Mouse (Mus musculus) hindbrain, embryonic 16.5 days (tissue): Measurements from ENCODE around the gene Tlr9. TPM values are rescaled to one million over a fixed set of nuclear protein-coding genes. Genes with fewer than 3 reads are reported as not detected.

Experiments used
- ATAC-seq: fragments of 200-750 bp; cut with Nextera tagmentation; 2 replicates; pipeline ENCODE4 v1.8.0; 2017; ENCODE audit warnings: moderate TSS enrichment, moderate library complexity
- H3K27ac ChIP-seq: fragments of 300-500 bp; sonication (generic); 2 replicates; pipeline ENCODE4 v1.5.1; 2014; ENCODE audit warnings: low read depth, mild to moderate bottlenecking, control low read depth, low read length, moderate library complexity
- H3K27me3 ChIP-seq: fragments of 300-500 bp; sonication (generic); replicated peaks from 2 replicates; pipeline ENCODE4 v1.6.1; 2014; ENCODE audit warnings: low read length; ENCODE audit not compliant: control insufficient read depth, insufficient read depth
- H3K36me3 ChIP-seq: fragments of 300-500 bp; sonication (generic); 2 replicates; pipeline ENCODE4 v1.6.1; 2014; ENCODE audit warnings: mild to moderate bottlenecking, low read length, moderate library complexity, mixed read lengths; ENCODE audit not compliant: control insufficient read depth, insufficient read depth
- H3K4me1 ChIP-seq: fragments of 300-500 bp; sonication (generic); 2 replicates; pipeline ENCODE4 v1.6.1; 2014; ENCODE audit warnings: low read depth, low read length; ENCODE audit not compliant: control insufficient read depth, insufficient read depth
- H3K4me2 ChIP-seq: fragments of 300-500 bp; sonication (generic); 2 replicates; pipeline ENCODE4 v1.6.1; 2014; ENCODE audit warnings: mild to moderate bottlenecking, low read length, control low read depth, moderate library complexity
- H3K4me3 ChIP-seq: fragments of 300-500 bp; sonication (generic); 2 replicates; pipeline ENCODE4 v1.5.1; 2014; ENCODE audit warnings: mild to moderate bottlenecking, low read length, control low read depth, moderate library complexity
- H3K9ac ChIP-seq: fragments of 300-500 bp; sonication (generic); 2 replicates; pipeline ENCODE4 v1.6.1; 2014; ENCODE audit warnings: low read depth, mild to moderate bottlenecking, control low read depth, low read length, moderate library complexity
- H3K9me3 ChIP-seq: fragments of 300-500 bp; sonication (generic); 2 replicates; pipeline ENCODE4 v1.6.1; 2014; ENCODE audit warnings: mild to moderate bottlenecking, low read length, moderate library complexity; ENCODE audit not compliant: control insufficient read depth
- WGBS: fragments of 180-500 bp; shearing (Covaris S2); extraction: QIAGEN DNeasy Blood & Tissue Kit; methylation state at CpG from one replicate; pipeline ENCODE4 v1.1.7; 2014; 5-methylcytosine and 5-hydroxymethylcytosine counted together
- polyA plus RNA-seq: library from polyadenylated mRNA; unstranded; fragments of >200 nt; fragmentation: Nextera tagmentation; extraction: Ambion mirVana; gene quantifications from 2 replicates; pipeline ENCODE4 v1.2.1, GENCODE M21; 2015

Gene Tlr9
- polyA plus RNA-seq, 1 experiment from 2014 or later, result 0.04 TPM

DNA sequence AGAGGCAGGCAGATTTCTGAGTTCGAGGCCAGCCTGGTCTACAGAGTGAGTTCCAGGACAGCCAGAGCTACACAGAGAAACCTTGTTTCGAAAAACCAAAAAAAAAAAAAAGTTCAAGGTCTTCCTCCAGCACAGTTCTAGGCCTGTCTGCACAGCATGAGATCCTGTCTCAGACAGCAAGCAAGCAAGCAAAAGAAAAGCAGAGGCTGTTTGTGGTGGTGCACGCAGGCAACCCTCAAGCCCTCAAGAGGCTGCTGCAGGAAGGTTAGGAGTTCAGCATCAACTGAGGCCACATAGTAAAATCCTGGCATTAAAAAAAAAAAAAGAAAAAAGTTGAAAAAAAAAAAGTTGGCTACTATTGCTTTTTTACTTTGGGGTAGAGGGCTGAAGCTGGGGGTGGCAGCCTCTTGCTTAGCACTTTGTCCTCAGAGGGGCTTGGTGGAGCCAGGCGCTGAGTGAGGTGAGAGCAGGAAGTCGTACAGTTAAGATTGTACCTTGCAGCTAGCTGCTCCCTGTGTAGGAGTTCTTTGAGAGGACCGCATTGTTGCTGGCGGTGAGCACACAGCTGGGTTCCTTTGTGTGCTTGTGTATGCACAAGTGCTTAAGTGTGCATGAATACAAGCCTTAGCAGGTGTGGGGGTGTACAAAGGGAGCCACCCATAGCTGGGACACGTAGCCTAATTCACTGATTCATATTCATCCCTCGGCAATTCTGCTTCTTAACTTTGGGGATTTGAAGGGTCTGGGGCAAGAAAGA lies 11.4 kb upstream of the Tlr9 start:
- peaks cover 9% of the 10 kb centered on the region for H3K4me1 ChIP-seq
- peak overlapping the region; percentile 29; the same call in 1 of the 2 replicates for H3K4me3 ChIP-seq
- peak overlapping the region; percentile 56 for H3K4me2 ChIP-seq
- H3K9me3 ChIP-seq, result no peaks in the 10 kb centered on the region
- ATAC-seq, result no peak
- H3K36me3 ChIP-seq, result peaks cover 28% of the 10 kb centered on the region
- no peaks in the 10 kb centered on the region for H3K27me3 ChIP-seq
- H3K27ac ChIP-seq, result no peak overlapping the region; the same call in 1 of the 2 replicates
- H3K9ac ChIP-seq, result peak overlapping the region; percentile 57
- 35% methylated on average over 9 of the region's 9 CpGs for WGBS

DNA sequence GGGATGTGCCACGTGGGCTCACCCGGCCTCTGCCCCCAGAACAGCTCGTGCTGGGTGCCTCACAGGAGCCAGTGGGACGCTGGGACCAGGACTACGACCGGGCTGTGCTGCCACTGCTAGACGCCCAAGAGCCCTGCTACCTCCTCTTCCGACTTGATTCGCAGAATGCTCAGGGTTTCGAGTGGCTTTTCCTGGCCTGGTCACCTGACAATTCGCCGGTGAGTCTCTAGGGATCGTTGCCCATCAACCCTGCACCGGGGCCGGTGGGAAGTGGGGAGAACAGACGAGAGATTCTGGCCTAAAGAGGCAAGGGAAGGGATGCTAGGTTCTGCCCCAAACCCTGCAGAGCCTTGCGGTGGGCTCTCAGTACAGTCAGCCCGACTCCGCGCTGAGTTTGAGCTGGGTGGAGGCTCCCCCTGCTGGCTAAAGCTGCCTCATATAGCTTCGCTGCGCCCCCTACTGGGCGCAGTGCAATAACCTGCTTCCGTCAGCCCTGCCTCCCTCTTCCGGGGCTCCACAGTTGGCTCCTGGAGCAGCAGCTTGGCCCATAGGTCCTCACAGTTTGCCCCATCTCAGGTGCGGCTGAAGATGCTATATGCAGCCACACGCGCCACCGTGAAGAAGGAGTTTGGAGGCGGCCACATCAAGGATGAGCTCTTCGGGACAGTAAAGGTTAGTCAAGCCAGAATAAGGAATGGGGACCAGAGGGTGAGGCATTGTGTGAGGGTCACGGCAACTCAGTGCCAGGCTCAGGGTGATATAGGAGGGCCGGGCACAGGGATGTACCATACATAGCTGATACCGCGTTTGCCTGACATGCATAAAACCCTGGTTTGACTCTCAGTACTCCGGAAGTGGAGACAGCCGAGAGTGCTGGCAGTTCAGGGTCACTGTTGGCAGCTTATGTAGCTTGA lies 10.5 kb upstream of the Tlr9 start:
- peak overlapping the region; percentile 51 for H3K27ac ChIP-seq

DNA sequence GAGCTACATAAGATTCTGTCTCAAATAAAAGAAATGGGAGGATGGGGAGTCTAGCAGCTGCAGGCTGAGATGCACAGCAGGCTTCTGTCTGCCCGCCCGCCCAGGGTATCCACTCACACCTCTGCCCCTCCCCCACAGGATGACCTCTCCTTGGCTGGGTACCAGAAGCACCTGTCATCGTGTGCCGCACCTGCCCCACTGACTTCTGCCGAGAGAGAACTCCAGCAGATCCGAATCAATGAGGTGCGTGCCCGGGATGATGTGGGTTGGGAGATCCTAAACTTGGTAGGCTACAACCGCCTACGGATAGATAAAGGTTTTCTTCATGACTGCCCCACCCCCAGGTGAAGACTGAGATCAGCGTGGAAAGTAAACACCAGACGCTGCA lies 9.8 kb upstream of the Tlr9 start:
- ATAC-seq, result no peak

More for the DNA sequence above, 10.5 kb upstream of the Tlr9 start:
- peak; percentile 86 for ATAC-seq
- peak overlapping the region; percentile 57 for H3K9ac ChIP-seq
- 15% methylated on average over 37 of the region's 37 CpGs for WGBS
- H3K27me3 ChIP-seq, result no peaks in the 10 kb centered on the region
- peak overlapping the region; percentile 29 for H3K4me3 ChIP-seq
- H3K36me3 ChIP-seq, result peaks cover 28% of the 10 kb centered on the region
- H3K4me2 ChIP-seq, result peak overlapping the region; percentile 56
- no peaks in the 10 kb centered on the region for H3K9me3 ChIP-seq
- peaks cover 8% of the 10 kb centered on the region for H3K4me1 ChIP-seq

DNA sequence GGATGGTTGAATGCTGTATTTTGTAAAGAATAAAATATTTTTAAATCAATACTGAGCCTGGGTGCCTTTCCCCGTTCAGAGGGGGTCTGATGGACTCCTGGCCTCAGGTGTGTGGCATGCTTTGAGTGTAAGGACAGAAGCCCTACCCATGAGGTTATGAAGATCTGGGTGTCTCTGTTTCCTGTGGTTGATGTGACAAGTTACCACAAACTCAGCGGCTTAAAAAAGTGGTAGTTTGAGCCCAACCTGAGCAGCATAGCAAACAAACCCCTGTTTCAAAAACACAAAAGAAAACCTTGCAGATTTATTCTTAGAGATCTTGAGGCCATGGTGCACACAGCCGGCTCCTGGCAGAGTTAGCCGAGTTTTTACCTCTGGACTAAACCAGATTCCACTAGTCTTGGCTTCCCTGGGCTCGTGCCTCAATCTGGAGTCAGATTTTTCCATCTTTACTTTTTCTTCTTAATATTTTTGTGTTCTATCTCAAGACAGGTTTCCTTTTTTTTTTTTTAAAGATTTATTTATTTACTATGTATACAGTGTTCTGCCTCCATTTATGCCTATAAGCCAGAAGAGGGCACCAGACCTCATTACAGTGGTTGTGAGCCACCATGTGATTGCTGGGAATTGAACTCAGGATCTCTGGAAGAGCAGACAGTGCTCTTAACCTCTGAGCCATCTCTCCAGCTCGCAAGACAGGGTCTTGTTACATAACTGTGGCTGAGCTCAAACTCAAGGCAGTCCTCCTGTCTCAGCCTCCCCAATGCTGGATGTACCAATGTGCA lies 6.9 kb upstream of the Tlr9 start:
- no peaks in the 10 kb centered on the region for H3K27me3 ChIP-seq
- 84% methylated on average over 6 of the region's 6 CpGs for WGBS
- H3K4me1 ChIP-seq, result peaks cover 7% of the 10 kb centered on the region
- H3K4me2 ChIP-seq, result no peak overlapping the region
- no peak overlapping the region for H3K4me3 ChIP-seq
- ATAC-seq, result no peak
- peaks cover 25% of the 10 kb centered on the region for H3K36me3 ChIP-seq
- H3K9me3 ChIP-seq, result no peaks in the 10 kb centered on the region
- H3K9ac ChIP-seq, result no peak overlapping the region
- no peak overlapping the region for H3K27ac ChIP-seq

More for the DNA sequence above, 9.8 kb upstream of the Tlr9 start:
- peaks cover 7% of the 10 kb centered on the region for H3K4me1 ChIP-seq
- 86% methylated on average over 12 of the region's 12 CpGs for WGBS
- H3K36me3 ChIP-seq, result peaks cover 28% of the 10 kb centered on the region
- H3K4me2 ChIP-seq, result no peak overlapping the region
- H3K9ac ChIP-seq, result no peak overlapping the region
- H3K9me3 ChIP-seq, result no peaks in the 10 kb centered on the region
- no peak overlapping the region for H3K27ac ChIP-seq
- H3K4me3 ChIP-seq, result no peak overlapping the region
- H3K27me3 ChIP-seq, result no peaks in the 10 kb centered on the region

DNA sequence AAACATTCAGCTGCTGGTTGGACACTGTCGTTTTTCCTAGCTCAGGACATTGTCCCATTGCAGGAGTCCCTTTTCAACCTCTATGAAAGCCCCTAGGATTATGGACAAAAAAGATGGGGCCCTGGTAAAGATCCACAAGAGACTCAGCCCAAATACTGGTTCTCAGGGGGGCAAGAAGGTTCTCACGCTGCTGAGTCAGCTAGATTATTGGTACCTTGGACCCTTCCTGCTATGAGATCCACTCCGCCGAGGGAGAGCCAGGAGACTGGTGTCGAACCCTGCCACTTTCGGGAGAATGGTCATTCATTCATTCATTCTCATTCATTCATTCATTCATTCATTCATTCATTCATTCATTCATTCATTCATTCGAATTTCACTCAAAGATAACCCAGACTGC lies 5.4 kb upstream of the Tlr9 start:
- WGBS, result 87% methylated on average over 7 of the region's 7 CpGs

DNA sequence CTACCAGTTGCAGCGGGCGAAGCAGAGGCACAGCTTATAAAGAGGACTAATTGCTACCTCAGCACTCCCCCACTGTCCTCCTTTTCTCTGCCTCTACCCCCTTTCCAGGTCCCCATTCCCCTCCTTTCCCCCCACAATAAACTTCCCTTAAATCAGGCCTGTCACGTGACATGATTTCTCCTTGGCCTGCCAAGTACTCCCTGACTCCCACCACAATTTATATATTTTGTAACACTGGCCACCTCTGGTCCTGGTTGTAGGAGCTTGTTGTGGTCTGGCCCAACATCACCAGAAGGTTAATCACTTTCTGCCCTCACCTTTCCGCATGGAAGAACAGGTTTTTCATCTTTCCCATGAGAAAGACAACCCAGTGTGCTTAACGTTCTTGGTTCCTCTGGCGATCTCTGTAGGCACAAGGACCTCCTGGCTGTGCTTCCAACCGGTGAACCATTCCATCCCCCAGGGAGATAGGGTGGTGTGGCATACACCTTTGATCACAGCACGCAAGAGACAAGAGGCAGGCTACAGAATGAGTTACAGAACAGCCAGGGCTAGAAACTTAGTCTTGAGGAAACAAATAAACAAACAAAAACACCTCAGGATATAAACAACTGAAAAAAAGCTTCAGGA lies 1.4 kb upstream of the Tlr9 start:
- Histone ChIP-seq H3K4me2 (no peak overlapping the region), H3K27me3 (peaks cover 3% of the 10 kb centered on the region), H3K27ac (no peak overlapping the region), H3K9me3 (no peaks in the 10 kb centered on the region), H3K9ac (no peak overlapping the region), H3K4me3 (no peak overlapping the region), H3K4me1 (peaks cover 2% of the 10 kb centered on the region; the same call in 1 of the 2 replicates), H3K36me3 (no peaks in the 10 kb centered on the region)
- ATAC-seq, result no peak
- 67% methylated on average over 8 of the region's 8 CpGs for WGBS

More for the DNA sequence above, 5.4 kb upstream of the Tlr9 start:
- H3K9ac ChIP-seq, result no peak overlapping the region
- H3K36me3 ChIP-seq, result peaks cover 25% of the 10 kb centered on the region
- no peak overlapping the region for H3K4me3 ChIP-seq
- no peaks in the 10 kb centered on the region for H3K27me3 ChIP-seq
- H3K4me2 ChIP-seq, result no peak overlapping the region
- H3K27ac ChIP-seq, result no peak overlapping the region
- no peak for ATAC-seq
- H3K4me1 ChIP-seq, result peaks cover 2% of the 10 kb centered on the region; the same call in 1 of the 2 replicates
- no peaks in the 10 kb centered on the region for H3K9me3 ChIP-seq

DNA sequence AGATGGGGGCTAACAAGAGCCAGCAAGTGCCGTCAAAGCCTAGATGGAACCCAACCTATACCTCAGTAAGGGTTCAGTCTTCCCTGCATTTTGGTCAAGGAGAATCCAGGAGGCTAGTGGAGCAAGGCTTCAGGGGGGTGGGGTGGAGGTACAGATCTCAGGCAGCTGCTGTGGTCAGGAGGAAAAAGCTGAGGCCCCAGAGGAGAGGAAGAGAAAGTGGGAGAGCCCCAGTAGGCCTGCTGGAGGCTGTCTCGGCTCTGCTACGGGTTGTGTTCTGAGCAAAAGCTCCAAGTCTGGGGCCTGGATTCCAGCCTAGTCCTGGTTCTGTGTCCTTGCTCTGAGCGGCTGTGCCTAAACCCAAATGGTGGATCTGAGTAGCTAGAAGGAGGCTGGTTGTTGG lies 596 bp downstream of the Tlr9 start:
- Histone ChIP-seq H3K4me3 (no peak overlapping the region), H3K27ac (no peak overlapping the region), H3K27me3 (peaks cover 3% of the 10 kb centered on the region), H3K9me3 (no peaks in the 10 kb centered on the region), H3K36me3 (no peaks in the 10 kb centered on the region), H3K9ac (no peak overlapping the region), H3K4me1 (peaks cover 7% of the 10 kb centered on the region), H3K4me2 (no peak overlapping the region)
- ATAC-seq, result no peak
- 90% methylated on average over 4 of the region's 4 CpGs for WGBS

DNA sequence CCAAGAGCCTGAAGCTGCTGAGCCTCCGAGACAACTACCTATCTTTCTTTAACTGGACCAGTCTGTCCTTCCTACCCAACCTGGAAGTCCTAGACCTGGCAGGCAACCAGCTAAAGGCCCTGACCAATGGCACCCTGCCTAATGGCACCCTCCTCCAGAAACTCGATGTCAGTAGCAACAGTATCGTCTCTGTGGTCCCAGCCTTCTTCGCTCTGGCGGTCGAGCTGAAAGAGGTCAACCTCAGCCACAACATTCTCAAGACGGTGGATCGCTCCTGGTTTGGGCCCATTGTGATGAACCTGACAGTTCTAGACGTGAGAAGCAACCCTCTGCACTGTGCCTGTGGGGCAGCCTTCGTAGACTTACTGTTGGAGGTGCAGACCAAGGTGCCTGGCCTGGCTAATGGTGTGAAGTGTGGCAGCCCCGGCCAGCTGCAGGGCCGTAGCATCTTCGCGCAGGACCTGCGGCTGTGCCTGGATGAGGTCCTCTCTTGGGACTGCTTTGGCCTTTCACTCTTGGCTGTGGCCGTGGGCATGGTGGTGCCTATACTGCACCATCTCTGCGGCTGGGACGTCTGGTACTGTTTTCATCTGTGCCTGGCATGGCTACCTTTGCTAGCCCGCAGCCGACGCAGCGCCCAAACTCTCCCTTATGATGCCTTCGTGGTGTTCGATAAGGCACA lies 3.2 kb downstream of the Tlr9 start:
- H3K4me2 ChIP-seq, result peak overlapping the region; percentile 66
- H3K27ac ChIP-seq, result no peak overlapping the region; the same call in 1 of the 2 replicates
- WGBS, result 55% methylated on average over 24 of the region's 24 CpGs
- no peaks in the 10 kb centered on the region for H3K9me3 ChIP-seq
- H3K9ac ChIP-seq, result peak overlapping the region; percentile 66
- ATAC-seq, result no peak
- H3K4me1 ChIP-seq, result peaks cover 7% of the 10 kb centered on the region
- peaks cover 3% of the 10 kb centered on the region for H3K27me3 ChIP-seq
- H3K4me3 ChIP-seq, result peak overlapping the region; percentile 41
- H3K36me3 ChIP-seq, result no peaks in the 10 kb centered on the region
